In the genomic region with DNA sequence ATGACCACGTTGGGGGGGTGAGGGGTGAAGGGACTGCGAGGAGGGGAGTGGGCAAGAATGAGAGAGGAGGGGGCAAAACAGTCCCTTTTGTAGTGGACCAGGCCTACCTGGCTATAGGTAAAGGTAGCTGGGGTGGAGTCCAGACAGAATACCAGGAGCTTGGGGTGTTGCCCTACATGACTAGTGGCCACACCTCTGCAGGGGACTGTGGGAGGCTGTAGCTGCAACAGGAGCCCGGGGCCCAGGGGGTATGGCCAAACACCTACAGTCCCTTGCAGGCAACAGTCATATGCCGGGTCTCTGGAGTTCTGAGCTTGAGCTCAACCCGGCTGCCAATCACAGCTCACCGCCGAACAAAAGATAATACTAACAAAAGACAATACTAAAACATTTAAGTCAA, we compare ENCODE assay signal across 17 mouse cellular contexts. TPM values are rescaled to one million over a fixed set of nuclear protein-coding genes. Genes with fewer than 3 reads are reported as not detected.
DNase-seq lines count a peak whose midpoint lies in the region; ATAC-seq and TF ChIP-seq lines count a peak whose summit lies in the region.
"Had no signal": no experiment of that assay in that cellular context is flagged by ENCODE, and none has a peak within 500 bp of the region (broad histone marks: within the 10 kb centered on the region; RNA-seq: fewer than 3 reads in every experiment).

No protein-coding gene starts in this region.

- WGBS in embryonic facial prominence, embryonic 13.5 days = 78% methylated on average over 7 of the region's 7 CpGs
- 82% methylated on average over 7 of the region's 7 CpGs for WGBS in embryonic facial prominence, embryonic 10.5 days
- 77% methylated on average over 7 of the region's 7 CpGs for WGBS in kidney, embryonic 16.5 days
- 84% methylated on average over 7 of the region's 7 CpGs for WGBS in kidney, adult 2 months
- WGBS in lung, postnatal 0 days = 72% methylated on average over 7 of the region's 7 CpGs
- 81% methylated on average over 7 of the region's 7 CpGs for WGBS in midbrain, embryonic 15.5 days

- H3K27ac ChIP-seq in embryonic facial prominence, embryonic 13.5 days = no peak overlapping the region
- H3K27ac ChIP-seq in embryonic facial prominence, embryonic 10.5 days (replicated peaks) = no peak overlapping the region
- no peak overlapping the region for H3K27ac ChIP-seq in kidney, embryonic 16.5 days (ENCODE audit: low read length)
- no peak overlapping the region for H3K27ac ChIP-seq in kidney, adult 2 months (ENCODE audit: insufficient read depth, low read depth, low read length)
- H3K27ac ChIP-seq in lung, postnatal 0 days (ENCODE audit: low read length) = no peak overlapping the region
- no peak overlapping the region for H3K27ac ChIP-seq in midbrain, embryonic 15.5 days
- H3K27ac ChIP-seq: forebrain, embryonic 12.5 days; liver, embryonic 13.5 days; neural tube, embryonic 12.5 days had no signal

- ATAC-seq in embryonic facial prominence, embryonic 13.5 days (ENCODE audit: insufficient number of reproducible peaks, insufficient read depth, low FRiP score, low TSS enrichment, low read depth) = 0 out of 2 replicates have a peak, but pooled peaks have one; percentile 48
- ATAC-seq in kidney, embryonic 16.5 days (ENCODE audit: low FRiP score, low TSS enrichment) = peak; percentile 33
- ATAC-seq in lung, postnatal 0 days = 0 out of 2 replicates have a peak, but pooled peaks have one; percentile 28
- ATAC-seq in midbrain, embryonic 15.5 days (replicated peaks) = peak; percentile 10; the same call in 1 of the 2 replicates
- ATAC-seq: CD4-positive, CD25-positive, alpha-beta regulatory T cell, adult 4 months had no signal

- no peak for TF ChIP-seq POLR2A in kidney, adult 2 months (IDR thresholded peaks at IDR 0.05; ENCODE audit: low read depth, low read length)

- no peak overlapping the region for H3K4me3 ChIP-seq in embryonic facial prominence, embryonic 13.5 days
- no peak overlapping the region for H3K4me3 ChIP-seq in embryonic facial prominence, embryonic 10.5 days
- H3K4me3 ChIP-seq in kidney, embryonic 16.5 days (ENCODE audit: low read length) = no peak overlapping the region
- no peak overlapping the region for H3K4me3 ChIP-seq in kidney, adult 2 months (ENCODE audit: insufficient read depth, low read depth, low read length)
- H3K4me3 ChIP-seq in lung, postnatal 0 days (ENCODE audit: low read depth, low read length) = no peak overlapping the region
- H3K4me3 ChIP-seq in midbrain, embryonic 15.5 days = no peak overlapping the region
- H3K4me3 ChIP-seq: forebrain, embryonic 12.5 days; liver, embryonic 13.5 days; neural tube, embryonic 12.5 days had no signal

- 0 out of 2 replicates have a peak, but pooled peaks cover 3% of the 10 kb centered on the region for H3K4me1 ChIP-seq in embryonic facial prominence, embryonic 13.5 days
- H3K4me1 ChIP-seq in embryonic facial prominence, embryonic 10.5 days = no peaks in the 10 kb centered on the region
- no peaks in the 10 kb centered on the region for H3K4me1 ChIP-seq in kidney, embryonic 16.5 days (ENCODE audit: insufficient read depth, low read length)
- no peaks in the 10 kb centered on the region for H3K4me1 ChIP-seq in kidney, adult 2 months (ENCODE audit: control insufficient read depth, insufficient read depth, low read length)
- H3K4me1 ChIP-seq in lung, postnatal 0 days (ENCODE audit: insufficient read depth, low read depth, low read length) = no peaks in the 10 kb centered on the region
- peaks cover 10% of the 10 kb centered on the region; the same call in 1 of the 2 replicates for H3K4me1 ChIP-seq in midbrain, embryonic 15.5 days
- H3K4me1 ChIP-seq: liver, embryonic 13.5 days; neural tube, embryonic 12.5 days had no signal

- H3K9ac ChIP-seq in embryonic facial prominence, embryonic 13.5 days = no peak overlapping the region
- no peak overlapping the region for H3K9ac ChIP-seq in kidney, embryonic 16.5 days (replicated peaks; ENCODE audit: low read length)
- H3K9ac ChIP-seq in lung, postnatal 0 days (replicated peaks; ENCODE audit: low read depth) = no peak overlapping the region
- no peak overlapping the region for H3K9ac ChIP-seq in midbrain, embryonic 15.5 days
- H3K9ac ChIP-seq: forebrain, embryonic 12.5 days; liver, embryonic 13.5 days; neural tube, embryonic 12.5 days had no signal

- peaks cover 25% of the 10 kb centered on the region for H3K36me3 ChIP-seq in embryonic facial prominence, embryonic 13.5 days
- H3K36me3 ChIP-seq in embryonic facial prominence, embryonic 10.5 days (replicated peaks) = peaks cover 31% of the 10 kb centered on the region
- peaks cover 20% of the 10 kb centered on the region for H3K36me3 ChIP-seq in kidney, embryonic 16.5 days (ENCODE audit: insufficient read depth, low read length)
- no peaks in the 10 kb centered on the region for H3K36me3 ChIP-seq in kidney, adult 2 months (ENCODE audit: control insufficient read depth, insufficient read depth, low read length)
- H3K36me3 ChIP-seq in lung, postnatal 0 days (ENCODE audit: insufficient read depth, low read length) = peaks cover 8% of the 10 kb centered on the region; the same call in 1 of the 2 replicates
- H3K36me3 ChIP-seq in midbrain, embryonic 15.5 days (replicated peaks) = peaks cover 9% of the 10 kb centered on the region; the same call in 1 of the 2 replicates

- TF ChIP-seq CTCF in kidney, adult 2 months (conservative IDR thresholded peaks at IDR 0.05; ENCODE audit: insufficient read depth, insufficient read length, low read depth, low read length) = no peak
- TF ChIP-seq CTCF in lung, postnatal 0 days (IDR thresholded peaks at IDR 0.05) = no peak

- H3K4me2 ChIP-seq in embryonic facial prominence, embryonic 13.5 days = no peak overlapping the region
- no peak overlapping the region for H3K4me2 ChIP-seq in kidney, embryonic 16.5 days (replicated peaks; ENCODE audit: low read depth, low read length)
- H3K4me2 ChIP-seq in lung, postnatal 0 days (replicated peaks; ENCODE audit: low read depth, low read length) = no peak overlapping the region
- no peak overlapping the region for H3K4me2 ChIP-seq in midbrain, embryonic 15.5 days
- H3K4me2 ChIP-seq: forebrain, embryonic 12.5 days; liver, embryonic 13.5 days; neural tube, embryonic 12.5 days had no signal

- H3K9me3 ChIP-seq in embryonic facial prominence, embryonic 13.5 days = no peaks in the 10 kb centered on the region
- H3K9me3 ChIP-seq in embryonic facial prominence, embryonic 10.5 days = no peaks in the 10 kb centered on the region
- H3K9me3 ChIP-seq in kidney, embryonic 16.5 days (ENCODE audit: low read length) = no peaks in the 10 kb centered on the region
- no peaks in the 10 kb centered on the region for H3K9me3 ChIP-seq in lung, postnatal 0 days (ENCODE audit: low read length)
- H3K9me3 ChIP-seq in midbrain, embryonic 15.5 days = no peaks in the 10 kb centered on the region
- H3K9me3 ChIP-seq: forebrain, embryonic 12.5 days; liver, embryonic 13.5 days; neural tube, embryonic 12.5 days had no signal

- H3K27me3 ChIP-seq in embryonic facial prominence, embryonic 13.5 days = no peaks in the 10 kb centered on the region
- no peaks in the 10 kb centered on the region for H3K27me3 ChIP-seq in embryonic facial prominence, embryonic 10.5 days (replicated peaks; ENCODE audit: low read depth, poor library complexity, severe bottlenecking)
- H3K27me3 ChIP-seq in kidney, embryonic 16.5 days (ENCODE audit: insufficient read depth, low read length) = no peaks in the 10 kb centered on the region
- H3K27me3 ChIP-seq in kidney, adult 2 months (replicated peaks; ENCODE audit: control insufficient read depth, insufficient read depth, low read length) = no peaks in the 10 kb centered on the region
- H3K27me3 ChIP-seq in lung, postnatal 0 days (replicated peaks; ENCODE audit: insufficient read depth, low read length) = no peaks in the 10 kb centered on the region
- H3K27me3 ChIP-seq in midbrain, embryonic 15.5 days (replicated peaks) = no peaks in the 10 kb centered on the region
- H3K27me3 ChIP-seq: forebrain, embryonic 12.5 days; liver, embryonic 13.5 days; neural tube, embryonic 12.5 days had no signal

- no peak for TF ChIP-seq EP300 in lung, postnatal 0 days (IDR thresholded peaks at IDR 0.05)

- no peak for DNase-seq in embryonic facial prominence, embryonic 10.5 days (ENCODE audit: low spot score)
- DNase-seq in kidney, adult 2 months = no peak
- DNase-seq in lung, postnatal 0 days (ENCODE audit: low spot score) = no peak
- DNase-seq in lung, postnatal 36 days = no peak
- no peak for DNase-seq in right cerebral cortex, adult 2 months (ENCODE audit: low spot score in 2 of 2)
- DNase-seq: adrenal gland, adult 2 months; cerebellum, postnatal 10 days; gastrocnemius, postnatal 14 days; kidney, postnatal 25 days; liver, embryonic 13.5 days; right cerebral cortex, postnatal 25 days had no signal

RNA-seq across cellular contexts. Expression of gene Ypel1, which starts 17.4 kb away (rescaled TPM):
- polyA plus RNA-seq in embryonic facial prominence, embryonic 13.5 days (2015; fragmentation: Nextera tagmentation; extraction: Ambion mirVana) = 56.7 and 66.3 TPM in 2 replicates
- 89.9 and 95.5 TPM in 2 replicates for polyA plus RNA-seq in embryonic facial prominence, embryonic 10.5 days (2016; fragmentation: Nextera tagmentation; extraction: Ambion mirVana)
- 43.2 and 44.8 TPM in 2 replicates for polyA plus RNA-seq in kidney, embryonic 16.5 days (2015; fragmentation: Nextera tagmentation; extraction: Ambion mirVana)
- polyA plus RNA-seq in kidney, adult 2 months (2012; rRNA removed) = 1.6 and 2.3 TPM in 2 replicates
- 10.6 and 15.1 TPM in 2 replicates for polyA plus RNA-seq in lung, postnatal 0 days (2015; fragmentation: Nextera tagmentation; extraction: Ambion mirVana)
- polyA plus RNA-seq in midbrain, embryonic 15.5 days (2015; fragmentation: Nextera tagmentation; extraction: Ambion mirVana) = 167 and 172 TPM in 2 replicates

RNA-seq across cellular contexts. Expression of gene Ppil2, which starts 59.0 kb away (rescaled TPM):
- polyA plus RNA-seq in embryonic facial prominence, embryonic 13.5 days (2015; fragmentation: Nextera tagmentation; extraction: Ambion mirVana) = 159 and 161 TPM in 2 replicates
- 150 TPM in 2 replicates for polyA plus RNA-seq in embryonic facial prominence, embryonic 10.5 days (2016; fragmentation: Nextera tagmentation; extraction: Ambion mirVana)
- polyA plus RNA-seq in kidney, embryonic 16.5 days (2015; fragmentation: Nextera tagmentation; extraction: Ambion mirVana) = 150 and 161 TPM in 2 replicates
- polyA plus RNA-seq in kidney, adult 2 months (2012; rRNA removed) = 88.5 and 89.6 TPM in 2 replicates
- polyA plus RNA-seq in lung, postnatal 0 days (2015; fragmentation: Nextera tagmentation; extraction: Ambion mirVana) = 82.2 and 91.4 TPM in 2 replicates
- 146 and 156 TPM in 2 replicates for polyA plus RNA-seq in midbrain, embryonic 15.5 days (2015; fragmentation: Nextera tagmentation; extraction: Ambion mirVana)
